Mouse (Mus musculus) testis, adult 2 months (tissue): ENCODE measurements around the gene Hip1r.

Experiments used
- CTCF ChIP-seq: fragments of 200-500 bp; IDR thresholded peaks from 2 replicates; pipeline ENCODE4 v1.5.1; 2012; ENCODE audit warnings: low read depth, mild to moderate bottlenecking, inconsistent platforms, low read length, moderate library complexity; ENCODE audit not compliant: control insufficient read depth, insufficient read depth, insufficient replicate concordance
- POLR2A ChIP-seq: fragments of 200-500 bp; IDR thresholded peaks from 2 replicates; pipeline ENCODE4 v1.6.1; 2012; ENCODE audit warnings: low read depth, mild to moderate bottlenecking, inconsistent platforms, low read length, moderate library complexity; ENCODE audit not compliant: control insufficient read depth

GRCm38 (mm10) chr5:124014791-124015251 lies 41.4 kb downstream of the Hip1r start:
- TF ChIP-seq POLR2A (no peak), CTCF (no peak)
